Mouse (Mus musculus) liver, adult 2 months (tissue): Measurements from ENCODE around the gene Tmbim1. TPM values are rescaled to one million over a fixed set of nuclear protein-coding genes. Genes with fewer than 3 reads are reported as not detected.
"Not testable (repeated sequence)": the region's sequence is repeated elsewhere in the genome, so short reads cannot be mapped to it uniquely, and the experiment has no call there.

ENCODE experiments used
- DNase-seq: peaks from one replicate; pipeline ENCODE4 v3.0.0-alpha.2; 2011; ENCODE audit warnings: low read depth, low spot score; ENCODE audit errors: extremely low read depth
- H3K27ac ChIP-seq: fragments of 200-500 bp; replicated peaks from 2 replicates; pipeline ENCODE4 v1.5.1; 2012; ENCODE audit warnings: low read depth, mild to moderate bottlenecking, control low read depth, inconsistent platforms, low read length; ENCODE audit not compliant: insufficient read depth
- H3K27me3 ChIP-seq: fragments of 200-500 bp; 2 replicates; pipeline ENCODE4 v1.6.1; 2012; ENCODE audit warnings: mild to moderate bottlenecking, moderate library complexity, low read length, inconsistent platforms; ENCODE audit not compliant: control insufficient read depth, insufficient read depth
- H3K36me3 ChIP-seq: fragments of 200-500 bp; 2 replicates; pipeline ENCODE4 v1.6.1; 2012; ENCODE audit warnings: low read length, inconsistent platforms; ENCODE audit not compliant: control insufficient read depth, insufficient read depth
- H3K4me1 ChIP-seq: fragments of 200-500 bp; 2 replicates; pipeline ENCODE4 v1.6.1; 2011; ENCODE audit warnings: low read length; ENCODE audit not compliant: control insufficient read depth, insufficient read depth
- H3K4me3 ChIP-seq: fragments of 200-500 bp; 2 replicates; pipeline ENCODE4 v1.5.1; 2011; ENCODE audit warnings: low read depth, mild to moderate bottlenecking, control low read depth, low read length, moderate library complexity; ENCODE audit not compliant: insufficient read depth
- H3K79me2 ChIP-seq: fragments of 200-500 bp; 2 replicates; pipeline ENCODE4 v1.6.1; 2012; ENCODE audit warnings: inconsistent platforms, mild to moderate bottlenecking, low read length, moderate library complexity; ENCODE audit not compliant: control insufficient read depth, insufficient read depth
- H3K9ac ChIP-seq: fragments of 200-500 bp; 2 replicates; pipeline ENCODE4 v1.6.1; 2012; ENCODE audit warnings: low read depth, mild to moderate bottlenecking, control low read depth, inconsistent platforms, low read length
- CTCF ChIP-seq: fragments of 200-500 bp; IDR thresholded peaks from 2 replicates; pipeline ENCODE4 v1.5.1; 2011; ENCODE audit warnings: low read depth, low read length, control low read depth
- POLR2A ChIP-seq: fragments of 200-500 bp; IDR thresholded peaks from 2 replicates; pipeline ENCODE4 v1.6.1; 2011; ENCODE audit warnings: low read length, control low read depth; ENCODE audit not compliant: insufficient read depth; ENCODE audit errors: extremely low read depth
- WGBS: fragments of 180-500 bp; shearing (Covaris S2); methylation state at CpG from one replicate; pipeline ENCODE4 v1.1.7; 2018; 5-methylcytosine and 5-hydroxymethylcytosine counted together
- polyA plus RNA-seq: library from polyadenylated mRNA; depleted of rRNA; stranded (reverse); fragments of >200 nt; gene quantifications from 2 replicates; pipeline ENCODE4 v1.2.3, GENCODE M21; 2012
- total RNA-seq: library from RNA; depleted of rRNA; stranded (reverse); fragments of >200 nt; gene quantifications from 2 replicates; pipeline ENCODE4 v1.2.3, GENCODE M21; 2014

The Tmbim1 gene
- total and polyA plus RNA-seq, 2 experiments, result 26.1 to 101 TPM

GRCm38 (mm10) chr1:74343161-74343560, 37.7 kb upstream of the Tmbim1 start:
- H3K9ac ChIP-seq, result no peak overlapping the region
- WGBS, result 19% methylated on average over 5 of the region's 5 CpGs
- no peaks in the 10 kb centered on the region for H3K36me3 ChIP-seq
- peaks cover 38% of the 10 kb centered on the region for H3K4me1 ChIP-seq
- no peaks in the 10 kb centered on the region for H3K27me3 ChIP-seq
- TF ChIP-seq POLR2A, result no peak
- TF ChIP-seq CTCF, result no peak
- peak; percentile 52 for DNase-seq
- no peak overlapping the region for H3K4me3 ChIP-seq
- peak overlapping the region; percentile 50 for H3K27ac ChIP-seq
- peaks cover 11% of the 10 kb centered on the region; the same call in 1 of the 2 replicates for H3K79me2 ChIP-seq

GRCm38 (mm10) chr1:74342308-74342707, 36.9 kb upstream of the Tmbim1 start:
- Histone ChIP-seq H3K27me3 (no peaks in the 10 kb centered on the region), H3K9ac (no peak overlapping the region), H3K4me3 (no peak overlapping the region), H3K4me1 (peaks cover 45% of the 10 kb centered on the region), H3K36me3 (no peaks in the 10 kb centered on the region), H3K79me2 (peaks cover 15% of the 10 kb centered on the region; the same call in 1 of the 2 replicates), H3K27ac (no peak overlapping the region)
- TF ChIP-seq POLR2A (no peak), CTCF (no peak)
- WGBS, result 37% methylated on average over 1 of the region's 1 CpGs
- DNase-seq, result peak; percentile 33

GRCm38 (mm10) chr1:74341898-74342297, 36.5 kb upstream of the Tmbim1 start:
- Histone ChIP-seq H3K36me3 (no peaks in the 10 kb centered on the region), H3K9ac (no peak overlapping the region), H3K27ac (no peak overlapping the region), H3K4me3 (no peak overlapping the region), H3K27me3 (no peaks in the 10 kb centered on the region), H3K79me2 (peaks cover 19% of the 10 kb centered on the region; the same call in 1 of the 2 replicates), H3K4me1 (peaks cover 49% of the 10 kb centered on the region)
- no peak for DNase-seq
- 86% methylated on average over 7 of the region's 7 CpGs for WGBS
- no peak for TF ChIP-seq CTCF

GRCm38 (mm10) chr1:74340992-74341391, 35.6 kb upstream of the Tmbim1 start:
- H3K9ac ChIP-seq, result not testable (repeated sequence)
- H3K4me1 ChIP-seq, result peaks cover 54% of the 10 kb centered on the region

GRCm38 (mm10) chr1:74340361-74340764, 34.9 kb upstream of the Tmbim1 start:
- peak overlapping the region; percentile 69 for H3K27ac ChIP-seq
- DNase-seq, result peak; percentile 98
- no peaks in the 10 kb centered on the region for H3K27me3 ChIP-seq
- H3K4me1 ChIP-seq, result peaks cover 53% of the 10 kb centered on the region
- 21% methylated on average over 6 of the region's 6 CpGs for WGBS
- H3K79me2 ChIP-seq, result peaks cover 24% of the 10 kb centered on the region; the same call in 1 of the 2 replicates
- no peak overlapping the region for H3K4me3 ChIP-seq
- TF ChIP-seq POLR2A (no peak), CTCF (peak; percentile 8; the same call in 1 of the 2 replicates)
- no peak overlapping the region for H3K9ac ChIP-seq
- no peaks in the 10 kb centered on the region for H3K36me3 ChIP-seq

More at GRCm38 (mm10) chr1:74340992-74341391, 35.6 kb upstream of the Tmbim1 start:
- H3K36me3 ChIP-seq, H3K27me3 ChIP-seq, H3K27ac ChIP-seq, DNase-seq, H3K4me3 ChIP-seq: not testable (repeated sequence)
- 97% methylated on average over 4 of the region's 4 CpGs for WGBS
- peaks cover 24% of the 10 kb centered on the region; the same call in 1 of the 2 replicates for H3K79me2 ChIP-seq

GRCm38 (mm10) chr1:74339917-74340316, 34.5 kb upstream of the Tmbim1 start:
- Histone ChIP-seq H3K79me2 (peaks cover 24% of the 10 kb centered on the region; the same call in 1 of the 2 replicates), H3K9ac (no peak overlapping the region), H3K27ac (peak overlapping the region; percentile 69), H3K4me3 (no peak overlapping the region), H3K36me3 (no peaks in the 10 kb centered on the region), H3K4me1 (peaks cover 55% of the 10 kb centered on the region), H3K27me3 (no peaks in the 10 kb centered on the region)
- TF ChIP-seq POLR2A (no peak), CTCF (0 out of 2 replicates have a peak, but pooled peaks have one; percentile 2)
- no peak for DNase-seq
- WGBS, result 50% methylated on average over 9 of the region's 9 CpGs
